Mouse (Mus musculus) thymus, adult 2 months (tissue): ENCODE results near the gene Pcgf2. TPM values are rescaled to one million over a fixed set of nuclear protein-coding genes. Genes with fewer than 3 reads are reported as not detected.
A peak's percentile ranks its signal among the peaks of the same experiment; 100 is the strongest.

Experiments
- DNase-seq: peaks from one replicate; pipeline ENCODE4 v3.0.0; 2021
- H3K27ac ChIP-seq: fragments of 200-500 bp; 2 replicates; pipeline ENCODE4 v1.5.1; 2012; ENCODE audit warnings: low read length, control low read depth; ENCODE audit not compliant: control insufficient read depth, insufficient read depth
- H3K27me3 ChIP-seq: fragments of 200-500 bp; 2 replicates; pipeline ENCODE4 v1.6.1; 2012; ENCODE audit warnings: mild to moderate bottlenecking, low read length, moderate library complexity, mixed read lengths; ENCODE audit not compliant: control insufficient read depth, insufficient read depth
- H3K36me3 ChIP-seq: fragments of 200-500 bp; 2 replicates; pipeline ENCODE4 v1.6.1; 2012; ENCODE audit warnings: mild to moderate bottlenecking, low read length, moderate library complexity; ENCODE audit not compliant: control insufficient read depth, insufficient read depth
- H3K4me1 ChIP-seq: fragments of 200-500 bp; replicated peaks from 2 replicates; pipeline ENCODE4 v1.6.1; 2012; ENCODE audit warnings: low read length; ENCODE audit not compliant: control insufficient read depth, insufficient read depth
- H3K4me3 ChIP-seq: fragments of 200-500 bp; 2 replicates; pipeline ENCODE4 v1.5.1; 2012; ENCODE audit warnings: mild to moderate bottlenecking, low read length, control low read depth, moderate library complexity; ENCODE audit not compliant: control insufficient read depth, insufficient read depth
- CTCF ChIP-seq: fragments of 200-500 bp; IDR thresholded peaks from 2 replicates; pipeline ENCODE4 v1.5.1; 2012; ENCODE audit warnings: mild to moderate bottlenecking, control low read depth, low read length, moderate library complexity, borderline replicate concordance; ENCODE audit not compliant: control insufficient read depth, poor library complexity, insufficient read depth; ENCODE audit errors: extremely low read depth
- POLR2A ChIP-seq: fragments of 200-500 bp; IDR thresholded peaks from 2 replicates; pipeline ENCODE4 v1.6.1; 2012; ENCODE audit warnings: mild to moderate bottlenecking, low read length, control low read depth, moderate library complexity; ENCODE audit not compliant: control insufficient read depth, poor library complexity, insufficient read depth; ENCODE audit errors: extremely low read depth
- WGBS: fragments of 180-500 bp; shearing (Covaris S2); methylation state at CpG from one replicate; pipeline ENCODE4 v1.1.7; 2018; 5-methylcytosine and 5-hydroxymethylcytosine counted together
- polyA plus RNA-seq: library from polyadenylated mRNA; depleted of rRNA; stranded (reverse); fragments of >200 nt; gene quantifications from 2 replicates; pipeline ENCODE4 v1.2.3, GENCODE M21; 2012

The Pcgf2 gene
- polyA plus RNA-seq, 1 experiment: 28.2 TPM

DNA sequence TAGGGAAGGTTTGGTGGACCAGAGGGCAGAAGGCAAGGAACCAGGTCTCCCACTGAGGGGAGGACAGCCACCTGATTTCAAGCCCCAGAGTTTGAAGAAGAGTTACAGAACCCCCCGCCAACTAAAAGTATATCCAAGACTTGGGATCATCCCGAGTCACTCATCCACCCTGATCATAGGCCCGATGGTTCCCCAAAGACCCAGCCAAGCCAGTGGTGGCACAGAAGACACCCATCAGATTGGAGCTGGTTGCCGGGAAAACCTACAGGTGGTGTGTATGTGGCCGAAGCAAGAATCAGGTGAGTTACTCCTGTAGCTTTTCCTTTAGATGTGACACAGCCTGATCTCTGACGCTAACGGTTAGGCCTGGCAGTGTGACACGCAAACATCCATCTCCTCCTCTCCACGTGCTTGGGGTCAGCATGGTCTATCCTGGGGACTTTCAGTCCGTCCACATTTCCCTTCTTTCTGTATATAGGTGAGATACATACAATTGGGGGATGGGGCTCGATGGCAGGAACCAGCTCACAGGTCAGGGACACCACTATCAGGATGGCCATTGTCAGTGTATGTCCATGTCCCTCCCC, 13.9 kb downstream of the Pcgf2 start:
- Histone ChIP-seq H3K4me1 (peaks cover 30% of the 10 kb centered on the region), H3K27me3 (no peaks in the 10 kb centered on the region), H3K4me3 (no peak overlapping the region), H3K27ac (no peak overlapping the region), H3K36me3 (peaks cover 5% of the 10 kb centered on the region)
- no peak for DNase-seq
- WGBS: 90% methylated on average over 11 of the region's 11 CpGs
- no peak for TF ChIP-seq CTCF

DNA sequence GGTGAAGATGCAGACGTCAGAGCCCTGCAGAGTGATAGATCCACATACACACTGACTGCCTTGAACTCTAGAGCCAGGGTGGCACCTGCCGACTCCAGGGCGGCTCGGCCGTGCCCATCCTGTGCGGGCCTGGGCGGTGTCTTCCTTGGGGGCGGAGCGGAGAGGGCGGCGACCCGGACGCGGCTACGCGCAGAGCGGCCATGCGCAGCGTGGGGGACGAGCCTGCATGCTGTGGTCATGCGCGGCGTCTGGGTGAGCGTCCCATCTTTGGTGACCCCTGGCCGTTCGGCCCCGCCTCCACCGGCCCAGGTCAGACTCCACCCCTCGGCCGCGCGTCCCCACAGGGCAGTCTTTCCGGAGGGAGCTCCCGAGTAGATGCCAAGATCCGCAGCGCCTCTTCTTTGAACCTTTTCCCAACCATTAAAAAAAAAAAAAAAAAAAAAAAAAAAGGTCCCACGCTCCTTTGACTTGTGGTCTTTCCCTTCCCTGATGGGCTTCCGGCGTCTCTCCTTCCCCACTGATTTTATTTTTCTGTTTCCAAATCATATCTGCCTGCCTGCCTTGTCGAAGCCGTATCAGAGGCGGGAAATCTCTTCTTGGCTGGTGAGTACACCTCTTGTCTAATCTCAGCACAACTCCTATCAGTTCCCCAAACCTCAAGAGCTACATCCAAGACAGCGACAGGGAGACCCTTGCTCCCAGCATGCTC, 14.5 kb downstream of the Pcgf2 start, which contains the start of gene Cisd3:
Gene Cisd3, plus strand, starts transcription at position 214 of the 709 bp plus-strand sequence.
- H3K27me3 ChIP-seq: no peaks in the 10 kb centered on the region
- no peak for TF ChIP-seq POLR2A
- peak within 1 kb of the TSS; percentile 42 for H3K4me3 ChIP-seq
- peak within 1 kb of the TSS; percentile 41; the same call in 1 of the 2 replicates for H3K27ac ChIP-seq
- peak; percentile 82 for DNase-seq
- 2% methylated on average over 43 of the region's 43 CpGs for WGBS
- H3K36me3 ChIP-seq: peaks cover 8% of the 10 kb centered on the region
- H3K4me1 ChIP-seq: peaks cover 30% of the 10 kb centered on the region

DNA sequence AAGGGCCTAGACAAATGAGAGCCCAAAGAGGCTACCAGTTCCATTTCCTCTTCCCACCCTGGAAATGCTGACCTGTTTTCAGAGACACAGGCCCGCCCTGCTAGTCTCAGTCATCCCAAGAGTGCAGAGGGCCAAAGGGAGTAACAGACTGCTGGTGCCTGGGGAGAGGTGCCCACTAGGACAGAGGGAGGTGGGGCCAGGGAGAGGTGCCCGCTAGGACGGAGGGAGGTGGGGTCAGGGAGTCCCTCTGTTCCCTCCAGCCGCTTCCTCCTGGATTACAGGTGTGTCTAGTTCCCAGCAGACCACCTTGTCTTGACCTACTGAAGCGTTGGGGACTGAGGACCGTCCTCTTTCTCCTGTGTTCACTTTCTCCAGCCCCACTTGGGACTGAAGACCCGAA, 15.5 kb downstream of the Pcgf2 start:
- TF ChIP-seq POLR2A: no peak
- Histone ChIP-seq H3K4me3 (no peak overlapping the region), H3K36me3 (peaks cover 8% of the 10 kb centered on the region), H3K4me1 (peaks cover 30% of the 10 kb centered on the region), H3K27me3 (no peaks in the 10 kb centered on the region), H3K27ac (peak overlapping the region; percentile 41; the same call in 1 of the 2 replicates)
- no peak for DNase-seq
- WGBS: 81% methylated on average over 7 of the region's 7 CpGs

DNA sequence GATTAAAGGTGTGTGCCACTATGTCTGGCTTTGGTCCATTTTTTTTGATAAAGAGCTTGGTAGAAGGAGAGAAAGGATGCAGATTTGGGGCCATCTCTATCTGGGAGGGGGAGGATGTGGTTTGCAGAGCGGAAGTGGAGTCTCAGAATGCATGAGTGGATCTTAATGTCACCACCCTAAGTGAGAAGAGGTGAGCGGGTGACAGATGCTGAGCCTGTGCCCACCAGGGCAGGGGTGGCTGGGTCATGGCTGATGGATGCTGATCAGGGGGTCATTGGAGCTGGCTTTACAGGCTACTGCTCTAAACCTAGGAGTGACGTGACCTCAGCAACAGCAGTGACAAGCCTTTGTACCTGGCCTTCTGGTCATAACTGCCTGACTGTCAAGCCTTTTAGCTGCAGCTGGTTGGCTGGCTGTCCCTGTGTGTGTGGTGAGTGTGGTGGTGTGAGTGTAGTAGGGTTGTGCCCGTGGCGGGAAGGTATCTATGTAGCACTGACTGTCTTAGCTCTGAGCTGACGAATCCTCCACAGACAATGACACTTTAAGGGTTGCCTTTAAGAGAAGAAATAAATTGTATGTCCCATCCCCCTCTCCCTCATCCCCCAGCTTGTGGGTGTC, 16.1 kb downstream of the Pcgf2 start:
- Histone ChIP-seq H3K27me3 (no peaks in the 10 kb centered on the region), H3K4me3 (no peak overlapping the region), H3K27ac (peak overlapping the region; percentile 41), H3K4me1 (peaks cover 30% of the 10 kb centered on the region), H3K36me3 (peaks cover 8% of the 10 kb centered on the region)
- DNase-seq: peak; percentile 75
- TF ChIP-seq POLR2A (no peak), CTCF (no peak)
- WGBS: 7% methylated on average over 6 of the region's 6 CpGs

DNA sequence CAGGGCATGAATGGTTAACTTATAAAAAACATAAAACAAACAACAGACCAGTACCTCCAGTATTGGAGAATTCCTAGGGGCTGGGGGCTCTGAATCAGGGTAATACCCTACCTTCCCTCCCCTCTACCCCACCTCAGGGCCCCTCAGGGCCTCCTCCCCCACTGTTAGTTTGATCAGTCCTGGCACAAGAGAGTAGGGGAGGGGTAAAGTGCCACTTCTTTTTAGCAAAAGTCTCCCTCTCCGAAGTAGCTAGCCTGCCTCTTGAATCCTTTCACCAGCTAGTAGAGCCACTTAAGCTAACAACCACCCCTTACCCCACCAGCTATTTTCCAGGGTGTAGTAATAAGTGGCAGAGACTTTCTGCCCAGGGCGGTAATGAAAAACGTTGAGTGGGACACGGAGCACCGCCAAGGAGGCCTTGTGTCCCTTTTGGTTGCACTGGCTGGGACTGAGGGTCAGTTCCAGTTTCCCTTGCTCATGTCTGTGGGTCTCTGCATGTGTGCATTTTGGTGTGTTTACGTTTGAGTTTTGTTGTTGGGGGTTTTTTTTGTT, 17.7 kb downstream of the Pcgf2 start:
- Histone ChIP-seq H3K36me3 (peaks cover 13% of the 10 kb centered on the region), H3K4me1 (peaks cover 30% of the 10 kb centered on the region), H3K27me3 (no peaks in the 10 kb centered on the region), H3K4me3 (no peak overlapping the region), H3K27ac (no peak overlapping the region)
- no peak for DNase-seq
- no peak for TF ChIP-seq CTCF
- no peak for TF ChIP-seq POLR2A
- 92% methylated on average over 6 of the region's 6 CpGs for WGBS

DNA sequence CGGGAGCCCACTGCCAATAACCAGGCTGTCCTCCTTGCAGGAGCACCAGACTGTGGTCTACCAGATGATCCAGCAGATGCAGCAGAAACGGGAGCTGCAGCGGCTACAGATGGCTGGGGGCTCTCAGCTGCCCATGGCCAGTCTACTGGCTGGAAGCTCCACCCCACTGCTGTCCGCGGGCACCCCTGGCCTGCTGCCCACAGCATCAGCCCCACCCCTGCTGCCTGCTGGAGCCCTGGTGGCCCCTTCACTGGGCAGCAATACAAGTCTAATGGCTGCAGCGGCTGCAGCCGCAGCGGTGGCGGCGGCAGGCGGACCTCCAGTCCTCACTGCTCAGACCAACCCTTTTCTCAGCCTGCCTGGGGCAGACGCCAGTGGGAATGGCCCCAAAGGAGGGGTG, 19.9 kb downstream of the Pcgf2 start:
- Histone ChIP-seq H3K36me3 (peaks cover 16% of the 10 kb centered on the region), H3K27ac (no peak overlapping the region), H3K4me3 (no peak overlapping the region), H3K4me1 (peaks cover 23% of the 10 kb centered on the region), H3K27me3 (no peaks in the 10 kb centered on the region)
- no peak for TF ChIP-seq CTCF
- TF ChIP-seq POLR2A: no peak
- WGBS: 95% methylated on average over 12 of the region's 12 CpGs
- DNase-seq: no peak

DNA sequence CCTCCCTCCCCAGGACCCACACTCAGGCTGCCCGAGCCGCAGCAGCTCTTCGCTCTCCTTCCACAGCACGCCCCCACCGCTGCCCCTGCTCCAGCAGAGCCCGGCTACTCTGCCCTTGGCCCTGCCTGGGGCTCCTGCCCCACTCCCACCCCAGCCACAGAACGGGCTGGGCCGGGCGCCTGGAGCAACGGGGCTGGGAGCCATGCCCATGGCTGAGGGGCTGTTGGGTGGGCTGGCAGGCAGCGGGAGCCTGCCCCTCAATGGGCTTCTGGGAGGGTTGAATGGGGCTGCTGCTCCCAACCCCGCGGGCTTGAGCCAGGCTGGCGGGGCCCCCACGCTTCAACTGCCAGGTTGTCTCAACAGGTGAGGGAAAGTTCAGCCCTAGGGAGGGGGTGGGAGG, 22.0 kb downstream of the Pcgf2 start:
- TF ChIP-seq CTCF (no peak), POLR2A (no peak)
- Histone ChIP-seq H3K4me1 (peaks cover 1% of the 10 kb centered on the region), H3K27me3 (no peaks in the 10 kb centered on the region), H3K36me3 (peaks cover 35% of the 10 kb centered on the region), H3K27ac (no peak overlapping the region), H3K4me3 (no peak overlapping the region)
- DNase-seq: no peak
- WGBS: over 99% methylated on average over 15 of the region's 15 CpGs
